Mouse (Mus musculus) C3H10T1/2 (cell line): ENCODE results near the gene Wfikkn1. TPM values are rescaled to one million over a fixed set of nuclear protein-coding genes. Genes with fewer than 3 reads are reported as not detected.

ENCODE experiments used
- polyA plus RNA-seq, 2 experiments: library from polyadenylated mRNA; unstranded; fragments of >200 nt; fragmentation: generic; extraction: Trizol; gene quantifications; one replicate each; pipeline ENCODE4 v1.2.1; 2012; ENCODE audit warnings: missing spikeins in 2 of 2

The Wfikkn1 gene
- polyA plus RNA-seq, result 1 to 10 TPM in 1 of 2 experiments, under 1 TPM in 1; 0.22 to 1.1 TPM

DNA sequence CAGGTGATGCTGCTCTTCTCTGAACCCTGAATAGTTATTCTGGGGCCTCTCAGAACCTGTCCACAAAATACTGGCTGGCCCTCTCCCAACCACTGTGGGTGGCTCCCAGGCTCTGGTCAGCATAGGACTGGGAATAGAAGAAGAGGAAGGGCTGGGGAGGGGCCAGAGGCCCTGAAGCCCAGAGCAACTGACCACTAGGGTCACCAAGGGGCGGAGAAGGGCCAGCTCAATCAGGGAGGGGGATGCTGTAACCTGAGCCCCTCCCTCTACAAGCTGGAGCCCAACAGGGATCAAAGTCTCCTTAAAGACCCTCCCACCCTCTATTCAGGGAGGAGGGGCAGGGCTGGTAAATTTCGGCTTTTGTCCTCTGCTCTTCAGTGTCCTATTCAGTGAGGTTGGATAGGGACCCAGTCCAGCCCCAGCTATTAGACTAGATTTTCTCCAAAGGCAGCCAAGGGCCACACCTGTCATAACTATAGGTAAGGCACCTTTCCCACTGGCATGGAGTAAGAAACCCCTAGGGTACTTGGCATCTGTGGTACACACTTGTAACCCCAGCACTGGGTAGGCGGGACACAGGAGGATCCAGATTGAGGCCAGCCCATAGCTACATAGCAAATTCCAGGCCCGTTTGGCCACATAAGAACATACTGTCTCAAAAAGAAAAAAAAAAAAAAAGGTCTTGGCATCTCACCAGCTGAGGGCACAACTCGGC, at the start of gene Wfikkn1:
Gene Wfikkn1 (minus strand): TSS at position 663 of the 715 bp plus-strand sequence.

DNA sequence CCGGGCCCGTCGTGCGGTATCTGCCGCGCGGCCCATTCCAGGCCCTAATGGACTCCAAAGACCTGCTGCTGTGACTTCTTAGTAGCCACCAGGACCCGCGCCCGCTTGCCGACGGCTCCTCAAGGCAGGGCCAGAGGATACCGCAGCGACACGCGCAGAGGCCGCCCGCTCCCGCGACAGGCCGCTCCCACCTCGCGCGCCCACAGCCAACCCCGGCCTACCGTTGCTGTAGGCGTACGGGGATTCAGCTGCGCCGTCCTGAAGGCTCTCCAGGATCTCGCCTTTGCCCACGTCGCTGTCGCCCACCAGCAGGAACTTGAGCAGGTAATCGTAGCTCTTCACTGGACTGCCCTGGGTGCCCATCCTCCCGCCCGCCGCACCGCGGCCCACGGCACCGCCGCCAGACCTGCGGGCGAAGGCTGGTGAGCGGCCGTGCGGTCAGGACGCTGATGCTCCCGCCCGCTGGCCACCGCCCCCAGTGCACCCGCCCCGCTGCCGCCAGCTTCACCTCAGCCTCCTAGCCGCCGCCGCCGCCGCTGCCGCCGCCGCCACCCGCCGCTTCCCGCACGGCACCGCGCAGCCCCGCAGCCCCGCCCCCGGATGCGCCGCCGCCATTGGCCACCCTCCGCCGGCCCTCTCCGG, 38.6 kb upstream of the Wfikkn1 start, which contains the start of gene Rab40c:
Gene Rab40c (minus strand): TSS at position 584 of the 642 bp plus-strand sequence.

DNA sequence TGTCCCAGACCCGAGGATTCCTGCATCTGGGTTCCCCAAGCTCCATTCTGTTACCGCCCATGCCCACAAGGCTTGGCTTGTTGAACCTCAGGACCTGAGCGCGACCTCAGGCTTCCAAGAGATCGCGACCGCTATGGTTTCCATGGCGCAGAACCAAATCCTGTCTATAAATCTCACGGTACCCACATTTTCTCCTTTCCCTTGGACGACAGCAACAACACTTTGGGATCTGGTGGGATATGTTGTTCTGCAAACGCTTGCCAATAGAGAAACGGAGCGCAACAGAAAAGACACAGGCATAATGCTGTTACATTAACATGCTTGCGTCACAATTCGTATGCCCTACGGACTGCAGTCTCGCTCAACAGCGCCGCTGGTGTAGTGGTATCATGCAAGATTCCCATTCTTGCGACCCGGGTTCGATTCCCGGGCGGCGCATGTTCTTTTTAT, 5.9 kb downstream of the Wfikkn1 start, which contains the start of gene Mettl26:
Gene Mettl26 (plus strand): TSS at position 354 of the 450 bp plus-strand sequence.

DNA sequence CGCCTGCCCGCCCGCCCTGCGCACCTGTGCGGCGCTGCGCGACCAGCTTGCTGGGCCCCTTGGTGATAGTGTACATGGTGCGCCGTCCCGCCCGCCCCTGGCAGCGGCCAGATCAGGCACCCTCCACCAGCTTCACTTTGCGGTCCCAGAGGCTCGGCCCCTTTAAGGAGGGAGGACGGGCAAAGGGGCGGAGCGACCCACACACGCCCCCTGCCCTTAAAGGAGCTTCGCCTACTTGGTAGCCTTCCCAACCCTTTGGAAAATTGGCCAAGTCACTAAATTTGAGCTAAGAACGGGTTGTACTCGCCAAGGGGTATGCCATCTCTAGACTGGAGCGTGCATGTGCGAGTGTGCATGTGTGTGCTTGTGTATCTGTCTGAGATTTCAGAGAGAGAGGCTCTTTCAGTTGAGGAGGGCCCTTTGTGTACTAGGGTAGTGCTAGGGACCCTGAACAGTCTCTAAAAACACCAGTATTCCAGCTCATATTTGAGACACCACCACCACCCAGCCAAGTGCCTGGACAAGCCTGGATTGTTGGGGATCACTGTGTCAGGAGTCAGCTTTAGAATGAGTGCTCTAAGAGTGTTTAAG, 12.0 kb downstream of the Wfikkn1 start, which contains the start of gene Mcrip2:
Gene Mcrip2 (minus strand): TSS at position 164 of the 591 bp plus-strand sequence.

DNA sequence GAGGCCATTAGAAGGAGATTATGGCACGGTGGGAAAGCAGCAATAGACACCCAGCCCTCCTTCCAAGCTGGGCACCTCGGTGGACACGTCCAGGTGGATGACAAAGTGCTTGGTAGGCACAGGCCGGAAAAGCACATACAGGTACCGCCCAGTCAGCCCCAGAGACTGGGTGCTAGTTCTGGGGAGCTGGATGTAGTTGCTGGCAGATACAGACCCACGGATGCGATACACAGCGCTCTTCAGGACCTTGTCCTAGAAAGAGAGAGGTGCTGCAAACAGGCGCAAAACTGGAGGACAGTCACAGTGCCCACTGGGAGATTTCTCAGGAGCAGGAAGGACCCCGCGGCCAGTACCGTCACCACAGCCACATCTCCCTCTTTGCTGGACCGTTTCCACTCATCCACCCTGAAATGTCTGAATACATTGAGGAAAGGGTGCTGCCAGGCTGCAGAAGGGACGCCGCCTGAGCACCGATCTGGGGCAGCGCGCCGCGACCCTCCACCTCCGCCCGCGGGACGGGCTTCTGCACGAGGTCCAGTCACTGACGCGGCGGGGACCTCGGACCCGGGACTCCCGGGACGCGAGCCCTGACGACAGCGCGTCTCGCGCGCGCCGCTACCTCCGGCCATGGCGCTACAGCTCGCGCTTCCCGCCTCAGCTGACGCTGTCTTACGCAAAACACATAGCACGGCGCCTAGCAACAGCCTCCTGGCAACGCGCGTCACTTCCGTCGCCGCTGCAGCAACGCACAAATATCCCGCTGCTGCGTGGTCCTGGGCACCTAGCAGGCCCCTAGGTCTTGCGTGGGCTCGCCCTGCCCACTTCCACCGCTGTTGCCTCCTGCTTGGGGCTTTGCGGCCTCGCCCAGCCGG, 19.6 kb downstream of the Wfikkn1 start, which contains the start of gene Wdr90:
Gene Wdr90 (minus strand): TSS at position 670 of the 872 bp plus-strand sequence.

DNA sequence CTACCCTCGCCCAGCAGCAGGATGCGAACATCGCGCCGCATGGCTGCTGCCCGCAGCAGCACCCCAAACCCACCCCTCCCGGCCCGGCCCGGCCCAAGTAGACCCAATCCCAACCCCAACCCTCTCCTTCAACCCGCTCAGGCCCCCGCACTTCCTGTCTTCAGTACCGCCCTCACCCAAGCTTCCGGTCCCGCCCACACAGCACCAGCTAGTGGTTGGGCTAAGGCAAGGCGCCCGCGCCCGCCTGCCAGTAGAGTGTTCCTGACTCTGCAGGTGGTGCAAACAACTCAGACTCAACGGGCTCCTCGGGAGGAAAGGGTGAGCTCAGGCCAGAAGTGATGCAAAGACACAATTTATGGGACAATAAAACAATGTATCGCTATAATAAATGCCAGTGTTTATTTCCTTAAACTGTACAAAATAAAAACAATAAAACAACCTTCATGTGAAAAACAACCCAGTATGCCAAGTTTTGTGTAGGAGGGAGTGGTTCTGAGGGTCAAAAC, 36.2 kb downstream of the Wfikkn1 start, which contains the start of gene Rhot2:
Gene Rhot2 (minus strand): TSS at position 456 of the 506 bp plus-strand sequence.

DNA sequence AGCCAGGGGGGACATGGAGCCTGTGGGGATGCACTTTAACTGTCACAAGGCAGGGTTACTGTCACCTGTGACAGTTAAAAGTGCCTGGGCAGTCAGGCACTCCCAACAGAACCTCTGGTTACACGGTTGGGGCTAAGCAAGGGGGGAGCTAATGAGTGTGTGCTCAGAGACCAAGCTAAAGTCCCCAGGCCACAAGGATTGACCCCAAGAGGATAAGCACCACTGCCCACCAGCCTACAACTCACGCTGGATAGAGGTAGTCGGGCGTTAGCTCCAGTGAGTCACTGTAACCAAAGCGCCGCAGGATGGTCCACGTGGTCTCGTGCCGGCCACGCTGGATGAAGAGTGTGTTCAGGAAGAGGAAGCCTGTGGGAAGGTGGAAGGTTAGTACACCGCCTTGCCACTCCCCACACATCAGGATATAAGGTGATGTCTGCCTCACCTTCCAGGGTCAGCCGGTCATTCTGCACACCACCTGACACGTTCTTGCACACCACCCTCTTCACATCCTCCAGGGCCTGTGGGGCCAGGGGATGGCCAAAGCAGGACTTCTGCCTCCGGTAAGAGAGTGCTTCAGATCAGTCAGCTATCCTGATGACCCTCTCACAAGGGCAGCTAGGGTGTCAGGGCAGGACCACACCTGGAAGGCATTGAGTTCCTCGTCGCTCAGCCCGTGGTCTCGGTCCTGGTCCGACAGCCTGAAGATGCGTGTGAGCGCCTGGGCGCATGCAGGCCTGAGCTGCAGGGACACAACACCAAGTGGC, 39.4 kb downstream of the Wfikkn1 start, which contains the start of gene Gm20683:
Gene Gm20683 (minus strand): TSS at position 647 of the 764 bp plus-strand sequence.

DNA sequence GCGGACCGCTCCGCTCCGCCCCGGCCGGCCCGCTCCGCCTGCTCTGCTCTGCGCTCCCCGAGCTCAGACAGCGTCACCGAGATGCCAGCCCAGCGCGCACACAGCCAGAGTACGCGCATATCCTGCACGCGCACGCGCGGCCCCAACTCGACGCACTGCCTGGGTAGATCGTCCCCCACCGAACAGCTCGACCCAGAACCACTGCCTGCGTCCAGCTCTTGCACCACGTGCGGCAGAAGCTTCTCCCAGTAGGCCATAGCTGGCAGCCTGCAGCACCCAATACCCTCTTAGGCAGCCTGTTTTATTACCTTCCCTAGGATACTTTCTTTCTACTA, 43.6 kb downstream of the Wfikkn1 start, which contains the start of gene Rhbdl1:
Gene Rhbdl1 (minus strand): TSS at position 220 of the 335 bp plus-strand sequence.

DNA sequence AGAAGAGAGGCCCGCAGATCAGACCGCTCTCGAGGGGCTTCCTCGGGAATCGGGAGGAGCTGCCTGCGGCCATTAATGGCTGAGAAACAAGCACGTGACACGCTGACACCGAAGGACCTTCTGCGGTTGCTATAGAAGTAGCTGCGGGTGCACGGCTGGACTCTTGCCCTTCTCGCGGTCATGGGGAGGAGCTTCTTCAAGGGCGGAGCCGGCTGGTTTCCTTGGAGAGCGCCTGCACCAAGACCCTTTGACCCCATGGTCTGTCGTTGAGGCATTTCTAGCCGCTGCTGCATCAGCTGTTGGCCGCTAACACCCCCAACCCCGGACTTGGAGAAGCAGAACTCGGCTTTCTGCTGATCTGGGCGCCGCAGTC, 47.4 kb downstream of the Wfikkn1 start, which contains the start of gene Stub1:
Gene Stub1 (minus strand): TSS at position 114 of the 373 bp plus-strand sequence.

DNA sequence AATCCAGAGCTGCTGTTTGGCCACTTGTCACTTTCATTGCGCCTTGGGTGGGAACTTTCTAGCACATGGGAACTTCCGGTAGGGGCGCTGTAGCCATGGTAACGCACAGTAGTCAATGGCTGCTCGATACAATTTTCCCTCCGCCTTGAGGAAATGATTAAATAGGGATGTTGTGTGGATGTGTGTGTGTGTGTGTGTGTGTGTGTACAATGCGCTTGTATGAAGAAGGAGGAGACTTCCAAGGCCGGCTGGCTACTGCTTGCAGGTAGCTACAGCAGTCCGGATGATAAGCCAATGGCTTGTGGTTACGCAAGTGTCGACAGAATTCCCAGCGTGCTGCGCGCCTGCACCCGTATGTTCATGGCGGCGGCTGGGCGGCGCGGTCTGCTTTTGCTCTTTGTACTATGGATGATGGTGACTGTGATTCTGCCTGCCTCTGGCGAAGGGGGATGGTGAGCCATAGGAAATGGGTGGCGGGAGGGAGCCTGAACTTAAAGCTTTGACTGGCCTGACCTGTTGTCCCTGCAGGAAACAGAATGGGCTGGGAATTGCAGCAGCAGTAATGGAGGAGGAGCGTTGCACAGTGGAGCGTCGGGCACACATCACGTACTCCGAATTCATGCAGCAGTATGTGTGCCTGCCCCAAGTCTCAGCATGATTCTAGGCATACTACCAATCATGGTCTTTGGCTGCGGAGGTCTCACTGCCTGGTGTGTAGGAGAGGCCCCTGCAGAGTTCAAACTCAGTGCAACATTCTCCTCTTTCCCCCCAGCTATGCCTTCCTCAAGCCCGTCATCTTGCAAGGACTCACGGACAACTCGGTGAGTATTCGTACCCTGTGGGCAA, 51.7 kb downstream of the Wfikkn1 start, which contains the start of gene Jmjd8:
Gene Jmjd8 (plus strand): TSS at position 156 of the 846 bp plus-strand sequence.

Other genes with a start within 250 kb of the Wfikkn1 start
- gene Gng13, start 163.7 kb downstream of the Wfikkn1 start, polyA plus RNA-seq, result under 1 TPM; 0.68 to 0.90 TPM
- gene Chtf18, start 153.4 kb downstream of the Wfikkn1 start, polyA plus RNA-seq, result 10 to 100 TPM; 13.0 to 64.2 TPM
- gene Rpusd1, start 153.2 kb downstream of the Wfikkn1 start, polyA plus RNA-seq, result 10 to 100 TPM; 29.8 to 35.4 TPM
- gene Mslnl, start 144.8 kb downstream of the Wfikkn1 start, polyA plus RNA-seq, result under 1 TPM; 0.01 to 0.05 TPM
- 10 to 100 TPM in 1 of 2 experiments, 1 to 10 TPM in 1; 5.9 to 17.1 TPM for gene Msln, start 126.5 kb downstream of the Wfikkn1 start, polyA plus RNA-seq
- gene Narfl, start 107.1 kb downstream of the Wfikkn1 start, polyA plus RNA-seq, result 10 to 100 TPM; 19.4 to 24.0 TPM
- gene Haghl, start 95.2 kb downstream of the Wfikkn1 start, polyA plus RNA-seq, result 10 to 100 TPM; 33.9 to 66.4 TPM
- under 1 TPM; 0.11 to 0.14 TPM for gene Ccdc78, start 94.3 kb downstream of the Wfikkn1 start, polyA plus RNA-seq
- gene Fam173a, start 88.0 kb downstream of the Wfikkn1 start, polyA plus RNA-seq, result 10 to 100 TPM; 89.1 to 99.0 TPM
- 1 to 10 TPM in 1 of 2 experiments, not detected in 1; 1.4 TPM for gene AC134908.4, start 85.2 kb downstream of the Wfikkn1 start, polyA plus RNA-seq
- gene Metrn, start 83.7 kb downstream of the Wfikkn1 start, polyA plus RNA-seq, result 100 to 1,000 TPM in 1 of 2 experiments, 10 to 100 TPM in 1; 88.0 to 177 TPM
- gene Fbxl16, start 71.8 kb downstream of the Wfikkn1 start, polyA plus RNA-seq, result under 1 TPM; 0.05 to 0.27 TPM
- gene Wdr24, start 57.2 kb downstream of the Wfikkn1 start, polyA plus RNA-seq, result 10 to 100 TPM in 1 of 2 experiments, 1 to 10 TPM in 1; 10.0 to 27.6 TPM
- gene Jmjd8, start 52.0 kb downstream of the Wfikkn1 start, polyA plus RNA-seq, result 10 to 100 TPM; 14.3 to 39.3 TPM
- gene Stub1, start 47.5 kb downstream of the Wfikkn1 start, polyA plus RNA-seq, result 100 to 1,000 TPM; 242 to 426 TPM
- gene Rhbdl1, start 43.6 kb downstream of the Wfikkn1 start, polyA plus RNA-seq, result 1 to 10 TPM in 1 of 2 experiments, under 1 TPM in 1; 0.07 to 1.4 TPM
- 1 to 10 TPM in 1 of 2 experiments, under 1 TPM in 1; 0.06 to 1.5 TPM for gene Gm20683, start 39.1 kb downstream of the Wfikkn1 start, polyA plus RNA-seq
- 10 to 100 TPM; 17.7 to 29.4 TPM for gene Rhot2, start 36.0 kb downstream of the Wfikkn1 start, polyA plus RNA-seq
- gene Wdr90, start 19.4 kb downstream of the Wfikkn1 start, polyA plus RNA-seq, result 10 to 100 TPM; 15.7 to 20.9 TPM
- 10 to 100 TPM; 19.6 to 60.3 TPM for gene Mcrip2, start 12.1 kb downstream of the Wfikkn1 start, polyA plus RNA-seq
- gene Mettl26, start 5.8 kb downstream of the Wfikkn1 start, polyA plus RNA-seq, result 10 to 100 TPM; 39.4 to 53.9 TPM
- gene Rab40c, start 38.9 kb upstream of the Wfikkn1 start, polyA plus RNA-seq, result 10 to 100 TPM; 14.7 to 31.1 TPM
- 10 to 100 TPM; 24.9 to 42.4 TPM for gene Pigq, start 64.1 kb upstream of the Wfikkn1 start, polyA plus RNA-seq
- under 1 TPM; 0.02 to 0.78 TPM for gene Nhlrc4, start 64.1 kb upstream of the Wfikkn1 start, polyA plus RNA-seq
- under 1 TPM; 0.02 to 0.04 TPM for gene A930017K11Rik, start 71.7 kb upstream of the Wfikkn1 start, polyA plus RNA-seq
- gene Capn15, start 104.9 kb upstream of the Wfikkn1 start, polyA plus RNA-seq, result 10 to 100 TPM in 1 of 2 experiments, 1 to 10 TPM in 1; 4.7 to 13.1 TPM
- gene Rab11fip3, start 188.7 kb upstream of the Wfikkn1 start, polyA plus RNA-seq, result 10 to 100 TPM in 1 of 2 experiments, 1 to 10 TPM in 1; 6.5 to 26.0 TPM
- 10 to 100 TPM in 1 of 2 experiments, 1 to 10 TPM in 1; 1.2 to 18.9 TPM for gene Decr2, start 209.5 kb upstream of the Wfikkn1 start, polyA plus RNA-seq
- gene Nme4, start 214.7 kb upstream of the Wfikkn1 start, polyA plus RNA-seq, result 10 to 100 TPM; 49.6 to 54.8 TPM
- gene Tmem8, start 232.4 kb upstream of the Wfikkn1 start, polyA plus RNA-seq, result 10 to 100 TPM in 1 of 2 experiments, 1 to 10 TPM in 1; 3.2 to 11.1 TPM
- 100 to 1,000 TPM; 206 to 383 TPM for gene Mrpl28, start 242.6 kb upstream of the Wfikkn1 start, polyA plus RNA-seq